Mouse (Mus musculus): Measurements from ENCODE around the gene Zic2. TPM values are rescaled to one million over a fixed set of nuclear protein-coding genes. Genes with fewer than 3 reads are reported as not detected.

Gene Zic2
- total RNA-seq, 2 experiments from 2014 or later: 19.0 to 20.2 TPM

DNA sequence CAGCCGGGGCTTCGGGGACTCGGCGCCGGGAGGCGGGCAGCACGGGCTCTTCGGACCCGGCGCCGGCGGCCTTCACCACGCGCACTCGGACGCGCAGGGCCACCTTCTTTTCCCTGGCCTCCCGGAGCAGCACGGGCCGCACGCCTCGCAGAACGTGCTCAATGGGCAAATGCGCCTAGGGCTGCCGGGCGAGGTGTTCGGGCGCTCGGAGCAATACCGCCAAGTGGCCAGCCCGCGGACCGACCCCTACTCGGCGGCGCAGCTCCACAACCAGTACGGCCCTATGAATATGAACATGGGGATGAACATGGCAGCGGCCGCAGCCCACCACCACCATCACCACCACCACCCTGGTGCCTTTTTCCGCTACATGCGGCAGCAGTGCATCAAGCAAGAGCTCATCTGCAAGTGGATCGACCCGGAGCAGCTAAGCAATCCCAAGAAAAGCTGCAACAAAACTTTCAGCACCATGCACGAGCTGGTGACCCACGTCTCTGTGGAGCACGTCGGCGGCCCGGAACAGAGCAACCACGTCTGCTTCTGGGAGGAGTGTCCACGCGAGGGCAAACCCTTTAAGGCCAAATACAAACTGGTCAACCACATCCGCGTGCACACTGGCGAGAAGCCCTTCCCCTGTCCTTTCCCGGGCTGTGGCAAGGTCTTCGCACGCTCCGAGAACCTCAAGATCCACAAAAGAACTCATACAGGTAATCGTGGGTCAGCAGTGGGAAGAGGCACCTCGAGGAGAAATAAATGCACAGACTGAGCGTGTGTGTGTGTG lies 996 bp downstream of the Zic2 start:
- no peak for DNase-seq (ENCODE audit: low spot score in 2 of 2)

GRCm38 (mm10) chr14:122476822-122477215 lies 1.6 kb downstream of the Zic2 start:
- no peak for DNase-seq (ENCODE audit: low spot score in 2 of 2)

DNA sequence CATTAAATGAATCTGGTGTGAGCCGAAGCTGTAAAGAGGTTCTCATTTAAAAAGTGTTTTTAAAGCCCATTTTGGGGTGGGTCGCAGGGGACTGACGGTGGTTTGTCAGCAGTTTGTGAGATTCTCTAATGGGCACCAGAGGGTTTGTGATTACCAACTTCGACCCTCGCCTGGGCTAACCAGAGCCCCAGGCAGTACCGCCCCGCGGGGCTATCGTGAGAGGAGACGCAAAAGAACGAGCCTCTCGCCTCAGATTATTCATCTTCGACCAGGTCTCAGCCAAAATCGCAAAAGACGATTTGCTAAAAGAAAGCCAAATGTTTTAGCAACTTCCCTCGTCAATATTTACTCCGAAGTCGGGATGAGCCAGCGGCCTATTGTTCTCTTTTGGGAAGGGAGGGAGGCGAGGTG lies 2.0 kb downstream of the Zic2 start:
- DNase-seq (ENCODE audit: low spot score in 2 of 2): no peak

- no peak for DNase-seq (ENCODE audit: low spot score in 2 of 2)
These were observed 2.8 kb downstream of the Zic2 start for GRCm38 (mm10) chr14:122477971-122478573.

DNA sequence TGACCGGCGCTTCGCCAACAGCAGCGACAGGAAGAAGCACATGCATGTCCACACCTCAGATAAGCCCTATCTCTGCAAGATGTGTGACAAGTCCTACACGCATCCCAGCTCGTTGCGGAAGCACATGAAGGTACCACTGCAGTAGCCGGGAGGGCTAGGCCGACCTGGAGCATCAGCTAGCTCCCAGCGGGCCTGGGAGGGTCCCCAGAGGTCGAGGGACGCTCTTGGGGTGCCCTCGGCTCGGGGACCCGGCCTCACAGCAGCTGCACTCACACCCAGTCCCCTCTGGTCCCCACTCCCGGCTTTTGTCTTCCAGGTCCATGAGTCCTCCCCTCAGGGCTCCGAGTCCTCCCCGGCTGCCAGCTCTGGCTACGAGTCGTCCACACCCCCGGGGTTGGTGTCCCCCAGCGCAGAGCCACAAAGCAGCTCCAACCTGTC lies 3.4 kb downstream of the Zic2 start:
- DNase-seq (ENCODE audit: low spot score in 2 of 2): no peak

- no peak for DNase-seq (ENCODE audit: low spot score in 2 of 2)
These were observed 4.3 kb downstream of the Zic2 start for GRCm38 (mm10) chr14:122479461-122480109.

- DNase-seq (ENCODE audit: low spot score in 2 of 2): no peak
These were observed 5.1 kb downstream of the Zic2 start for GRCm38 (mm10) chr14:122480355-122480754.

DNA sequence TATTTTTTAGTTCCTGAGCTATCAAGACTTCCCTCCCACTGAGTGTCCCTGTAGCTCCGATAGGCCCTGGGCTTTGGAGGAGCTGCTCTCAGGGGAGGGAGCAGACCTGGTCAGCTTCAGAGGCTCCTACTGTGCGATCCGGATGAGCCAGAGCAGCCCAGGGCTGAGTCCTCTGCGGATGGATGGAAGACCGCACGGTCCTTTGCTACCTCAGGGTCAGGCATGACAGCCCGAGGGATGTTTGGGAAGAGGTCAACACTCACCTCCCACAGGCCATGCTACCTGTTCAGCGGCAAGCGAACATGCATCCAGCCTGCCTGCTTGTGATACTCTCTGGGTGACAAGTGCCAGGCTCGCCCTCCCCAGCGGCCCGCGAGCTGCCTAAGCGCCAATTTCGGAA lies 5.9 kb downstream of the Zic2 start:
- no peak for DNase-seq (ENCODE audit: low spot score in 2 of 2)

- no peak for DNase-seq (ENCODE audit: low spot score in 2 of 2)
These were observed 7.1 kb downstream of the Zic2 start for GRCm38 (mm10) chr14:122482081-122483023.

DNA sequence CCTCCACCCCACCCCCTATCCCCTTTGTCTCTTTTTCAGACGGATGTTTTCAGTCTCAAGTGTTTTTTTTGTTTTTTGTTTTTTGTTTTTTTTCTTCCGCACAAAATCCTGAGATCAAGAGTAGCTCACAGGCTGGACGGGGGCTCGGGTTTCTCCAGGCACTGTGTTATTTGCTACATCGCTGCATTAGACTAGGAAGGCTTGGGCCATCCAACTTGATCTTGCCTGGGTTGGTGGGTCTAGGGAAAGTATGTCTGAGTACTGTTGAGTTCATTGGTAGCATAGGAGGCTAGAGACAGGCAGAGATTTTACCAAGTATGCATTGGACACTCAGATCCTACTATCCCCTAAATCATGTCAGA lies 7.8 kb downstream of the Zic2 start:
- DNase-seq (ENCODE audit: low spot score in 2 of 2): no peak

- no peak for DNase-seq (ENCODE audit: low spot score in 2 of 2)
These were observed 8.6 kb downstream of the Zic2 start for GRCm38 (mm10) chr14:122483556-122484421.

GRCm38 (mm10) chr14:122484458-122484843 lies 9.2 kb downstream of the Zic2 start:
- DNase-seq (ENCODE audit: low spot score in 2 of 2): no peak

DNA sequence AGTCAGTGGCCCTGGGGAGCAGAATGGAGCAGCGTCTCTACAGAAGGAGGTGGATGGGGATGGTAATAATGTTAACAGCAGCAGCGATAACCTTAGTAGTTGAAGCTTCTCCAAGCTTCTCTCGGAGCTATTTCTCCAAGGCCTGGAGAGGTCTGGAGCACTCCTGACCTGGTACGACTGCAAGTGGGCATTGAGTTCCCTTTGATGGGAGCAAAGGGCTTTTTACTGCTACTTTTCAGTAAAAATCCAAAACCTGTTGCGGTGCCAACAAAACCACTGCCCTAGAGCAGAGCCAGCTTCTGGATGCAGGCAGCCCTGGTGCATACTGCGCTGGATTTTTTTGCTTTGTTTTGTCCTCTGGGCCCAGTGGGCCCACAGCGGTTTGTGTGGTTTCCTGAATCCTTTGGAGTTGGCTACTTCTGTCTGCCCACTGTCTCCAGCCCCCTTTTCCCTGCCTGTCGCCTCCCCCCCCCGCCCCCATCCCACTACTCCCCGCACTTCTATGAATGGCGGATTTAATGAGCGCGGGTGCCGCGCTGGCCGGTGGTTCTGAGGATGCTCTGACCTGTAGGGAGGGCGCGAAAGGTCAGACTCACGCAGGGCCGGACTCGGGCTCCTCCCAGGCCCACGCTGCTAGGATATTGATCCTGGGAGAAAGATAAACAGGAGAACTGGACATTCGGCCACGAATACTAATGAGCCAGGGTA lies 9.8 kb downstream of the Zic2 start:
- DNase-seq (ENCODE audit: low spot score in 2 of 2): no peak

DNA sequence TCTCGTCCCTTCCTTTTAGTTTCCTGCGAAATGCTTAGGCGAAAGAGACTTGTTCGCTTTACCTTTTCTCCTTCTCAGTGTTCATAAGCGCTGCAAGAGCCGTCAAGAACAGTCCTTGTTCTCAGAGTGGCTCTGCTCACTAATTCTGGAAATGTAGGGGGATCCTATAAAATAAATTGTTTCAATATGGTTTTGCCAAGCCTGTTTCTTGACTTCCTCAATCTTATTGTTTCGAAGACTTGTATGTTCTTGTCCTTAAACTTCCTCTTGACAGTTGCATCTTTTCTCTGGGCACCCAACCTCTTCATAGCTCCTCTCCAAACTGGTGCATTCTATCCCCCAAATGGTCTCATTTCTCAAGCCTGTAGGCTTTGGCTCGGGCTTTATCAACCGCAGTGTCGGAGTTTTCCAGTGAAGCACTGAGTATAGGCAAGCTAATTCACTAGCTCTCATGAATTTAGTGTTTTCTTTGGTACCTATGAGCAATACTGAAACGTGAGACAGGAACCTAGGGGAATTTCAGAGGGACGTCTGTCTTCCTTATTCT lies 10.5 kb downstream of the Zic2 start:
- no peak for DNase-seq (ENCODE audit: low spot score in 2 of 2)

- no peak for DNase-seq (ENCODE audit: low spot score in 2 of 2)
These were observed 11.4 kb downstream of the Zic2 start for GRCm38 (mm10) chr14:122486611-122487010.

GRCm38 (mm10) chr14:122487366-122487765 lies 12.1 kb downstream of the Zic2 start:
- no peak for DNase-seq (ENCODE audit: low spot score in 2 of 2)

DNA sequence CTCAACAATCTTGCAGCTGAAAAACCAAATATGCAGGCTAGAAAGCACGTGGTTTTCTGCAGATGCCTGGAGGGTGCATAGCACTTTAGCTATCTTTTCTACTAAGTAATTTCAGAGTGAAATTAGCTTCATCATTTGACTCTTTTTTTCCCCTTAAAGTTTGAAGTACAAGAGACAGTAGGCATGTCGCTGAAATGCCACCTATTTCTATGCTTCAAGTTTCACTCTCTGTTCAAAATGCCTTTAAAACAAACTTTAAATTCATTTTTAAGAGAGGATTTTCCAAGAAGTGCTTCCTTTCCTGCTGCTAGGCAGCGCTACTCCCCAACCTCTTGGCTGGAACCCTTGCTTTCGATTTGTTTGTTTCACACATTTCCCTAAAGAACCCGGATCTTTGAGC lies 13.8 kb downstream of the Zic2 start:
- no peak for DNase-seq (ENCODE audit: low spot score in 2 of 2)

DNA sequence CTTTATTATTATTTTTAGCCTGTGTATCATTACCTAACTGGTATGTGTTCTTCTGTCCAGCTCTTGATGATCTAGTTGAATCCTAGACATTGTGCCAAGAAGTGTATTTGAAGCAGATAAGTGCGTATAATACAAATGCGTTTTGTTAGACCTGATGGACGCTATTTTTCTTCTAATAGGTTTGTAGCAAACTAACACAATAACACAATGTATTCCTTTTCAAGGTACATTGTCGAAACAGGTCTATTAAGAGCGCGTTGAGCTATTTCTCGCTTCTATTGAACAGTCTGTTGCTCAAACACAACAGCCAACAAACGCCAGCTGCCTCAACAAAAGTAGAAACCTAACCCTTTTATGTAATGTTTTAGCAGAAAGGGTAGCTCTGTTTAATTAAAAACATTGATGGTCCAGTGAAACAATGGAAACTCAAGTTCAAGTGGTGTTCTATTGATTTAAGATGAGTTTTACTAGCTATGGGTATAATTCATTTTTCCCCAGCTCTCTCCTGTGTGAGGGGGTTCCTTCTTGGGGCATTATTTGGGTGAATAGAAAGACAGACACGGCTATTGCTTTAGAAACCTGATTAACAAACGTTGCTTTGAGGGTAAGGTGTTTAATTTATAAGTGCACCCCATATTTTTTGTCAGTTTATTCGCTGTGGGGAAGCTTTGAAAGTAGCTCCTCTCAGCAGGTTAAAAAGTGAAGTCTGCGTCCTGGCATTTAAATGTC lies 14.6 kb downstream of the Zic2 start:
- no peak for DNase-seq (ENCODE audit: low spot score in 2 of 2)
